Mouse (Mus musculus) limb, embryonic 13.5 days (tissue): ENCODE data around the gene Tefm. TPM values are rescaled to one million over a fixed set of nuclear protein-coding genes. Genes with fewer than 3 reads are reported as not detected.

Source experiments
- ATAC-seq: fragments of 200-750 bp; cut with Nextera tagmentation; 2 replicates; pipeline ENCODE4 v1.8.0; 2017; ENCODE audit warnings: low read depth, moderate number of reproducible peaks, moderate TSS enrichment; ENCODE audit not compliant: low FRiP score
- H3K27ac ChIP-seq: fragments of 300-500 bp; sonication (generic); 2 replicates; pipeline ENCODE4 v1.5.1; 2015; ENCODE audit warnings: inconsistent platforms, mild to moderate bottlenecking, moderate library complexity
- H3K27me3 ChIP-seq: fragments of 300-500 bp; sonication (generic); 2 replicates; pipeline ENCODE4 v1.6.1; 2015; ENCODE audit warnings: mild to moderate bottlenecking, inconsistent platforms
- H3K36me3 ChIP-seq: fragments of 300-500 bp; sonication (generic); 2 replicates; pipeline ENCODE4 v1.6.1; 2015; ENCODE audit warnings: inconsistent platforms, mild to moderate bottlenecking, moderate library complexity
- H3K4me1 ChIP-seq: fragments of 300-500 bp; sonication (generic); 2 replicates; pipeline ENCODE4 v1.6.1; 2015; ENCODE audit warnings: inconsistent platforms
- H3K4me2 ChIP-seq: fragments of 300-500 bp; sonication (generic); replicated peaks from 2 replicates; pipeline ENCODE4 v1.6.1; 2015; ENCODE audit warnings: inconsistent platforms, mild to moderate bottlenecking, moderate library complexity
- H3K4me3 ChIP-seq: fragments of 300-500 bp; sonication (generic); 2 replicates; pipeline ENCODE4 v1.5.1; 2015; ENCODE audit warnings: moderate library complexity, mild to moderate bottlenecking, inconsistent platforms
- H3K9ac ChIP-seq: fragments of 300-500 bp; sonication (generic); 2 replicates; pipeline ENCODE4 v1.6.1; 2015; ENCODE audit warnings: mild to moderate bottlenecking, inconsistent platforms
- H3K9me3 ChIP-seq: fragments of 300-500 bp; sonication (generic); 2 replicates; pipeline ENCODE4 v1.6.1; 2016; ENCODE audit warnings: inconsistent platforms
- WGBS: fragments of 180-500 bp; shearing (Covaris S2); methylation state at CpG from one replicate; pipeline ENCODE4 v1.1.7; 2015; 5-methylcytosine and 5-hydroxymethylcytosine counted together
- polyA plus RNA-seq: library from polyadenylated mRNA; unstranded; fragments of >200 nt; fragmentation: Nextera tagmentation; extraction: Ambion mirVana; gene quantifications from 2 replicates; pipeline ENCODE4 v1.2.1, GENCODE M21; 2015

The Tefm gene
- polyA plus RNA-seq, 1 experiment from 2014 or later = 34.2 TPM

DNA sequence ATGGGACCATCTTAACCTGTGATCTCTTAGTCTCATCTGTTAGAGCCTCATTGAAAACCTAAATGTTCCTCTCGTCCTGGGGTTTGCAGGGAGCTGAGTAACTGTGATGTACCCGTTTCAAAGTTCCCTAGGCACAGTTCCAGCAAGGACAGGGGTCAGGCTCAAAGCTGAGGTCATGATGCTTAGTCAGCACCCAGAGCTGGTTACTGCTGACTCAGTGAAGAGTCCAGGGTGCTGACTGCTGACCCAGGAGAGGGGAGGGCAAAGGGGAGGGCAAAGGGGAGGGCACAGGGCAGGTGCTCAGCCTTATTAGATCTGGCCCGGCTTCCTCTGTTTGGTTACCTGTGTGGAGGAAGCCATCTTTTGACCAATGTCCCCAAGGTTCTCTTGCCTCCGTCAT lies 29.9 kb upstream of the Tefm start:
- H3K4me2 ChIP-seq = no peak overlapping the region
- no peak for ATAC-seq
- no peaks in the 10 kb centered on the region for H3K36me3 ChIP-seq
- no peaks in the 10 kb centered on the region for H3K4me1 ChIP-seq
- WGBS = 71% methylated on average over 4 of the region's 4 CpGs
- H3K27me3 ChIP-seq = no peaks in the 10 kb centered on the region; the same call in 1 of the 2 replicates
- no peaks in the 10 kb centered on the region for H3K9me3 ChIP-seq
- H3K4me3 ChIP-seq = no peak overlapping the region
- H3K9ac ChIP-seq = no peak overlapping the region
- no peak overlapping the region for H3K27ac ChIP-seq

GRCm38 (mm10) chr11:80170351-80170750 lies 28.4 kb upstream of the Tefm start:
- no peak overlapping the region for H3K4me2 ChIP-seq
- WGBS = 65% methylated on average over 5 of the region's 5 CpGs
- no peaks in the 10 kb centered on the region for H3K9me3 ChIP-seq
- no peaks in the 10 kb centered on the region for H3K27me3 ChIP-seq
- no peak for ATAC-seq
- H3K9ac ChIP-seq = no peak overlapping the region
- no peak overlapping the region for H3K27ac ChIP-seq
- H3K4me3 ChIP-seq = no peak overlapping the region
- H3K4me1 ChIP-seq = no peaks in the 10 kb centered on the region
- H3K36me3 ChIP-seq = no peaks in the 10 kb centered on the region

GRCm38 (mm10) chr11:80169629-80170028 lies 27.7 kb upstream of the Tefm start:
- Histone ChIP-seq H3K9me3 (no peaks in the 10 kb centered on the region), H3K27me3 (no peaks in the 10 kb centered on the region), H3K27ac (no peak overlapping the region), H3K36me3 (no peaks in the 10 kb centered on the region), H3K4me3 (no peak overlapping the region), H3K9ac (no peak overlapping the region), H3K4me2 (no peak overlapping the region), H3K4me1 (no peaks in the 10 kb centered on the region)
- 87% methylated on average over 3 of the region's 3 CpGs for WGBS
- no peak for ATAC-seq

DNA sequence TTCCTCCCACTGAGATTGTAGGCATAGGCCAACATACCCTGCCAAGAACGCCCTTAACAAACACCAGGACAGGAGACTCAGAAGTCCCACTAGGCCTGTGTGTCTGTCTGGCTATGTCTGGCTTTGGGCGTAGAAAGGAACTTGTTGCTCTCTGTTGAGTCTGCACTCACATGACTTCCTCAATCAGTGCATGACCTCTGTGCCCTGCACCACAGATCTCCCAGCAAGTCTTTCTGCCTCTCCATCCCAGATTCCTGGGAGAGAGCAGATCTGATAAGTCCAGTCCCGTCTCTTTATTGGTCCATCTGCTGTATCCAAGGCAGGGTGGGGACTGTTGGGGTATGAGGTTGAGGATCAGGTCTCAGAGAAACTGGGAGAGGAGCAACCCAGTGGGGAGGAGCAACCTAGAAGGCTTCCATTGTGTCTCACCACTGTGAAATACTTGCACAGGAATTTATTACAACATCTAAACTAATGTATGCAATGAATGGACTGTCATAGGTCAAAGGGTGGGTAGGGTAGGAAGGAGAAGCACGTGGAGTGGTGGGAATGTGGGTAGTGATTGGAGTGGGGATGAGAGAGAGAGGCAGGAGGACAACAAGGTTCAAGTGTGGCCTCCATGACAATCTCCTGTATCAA lies 26.8 kb upstream of the Tefm start:
- Histone ChIP-seq H3K9me3 (no peaks in the 10 kb centered on the region), H3K4me2 (no peak overlapping the region), H3K27me3 (no peaks in the 10 kb centered on the region), H3K4me3 (no peak overlapping the region), H3K9ac (no peak overlapping the region), H3K27ac (no peak overlapping the region), H3K4me1 (no peaks in the 10 kb centered on the region), H3K36me3 (no peaks in the 10 kb centered on the region)
- ATAC-seq = no peak
- 83% methylated on average over 4 of the region's 4 CpGs for WGBS

DNA sequence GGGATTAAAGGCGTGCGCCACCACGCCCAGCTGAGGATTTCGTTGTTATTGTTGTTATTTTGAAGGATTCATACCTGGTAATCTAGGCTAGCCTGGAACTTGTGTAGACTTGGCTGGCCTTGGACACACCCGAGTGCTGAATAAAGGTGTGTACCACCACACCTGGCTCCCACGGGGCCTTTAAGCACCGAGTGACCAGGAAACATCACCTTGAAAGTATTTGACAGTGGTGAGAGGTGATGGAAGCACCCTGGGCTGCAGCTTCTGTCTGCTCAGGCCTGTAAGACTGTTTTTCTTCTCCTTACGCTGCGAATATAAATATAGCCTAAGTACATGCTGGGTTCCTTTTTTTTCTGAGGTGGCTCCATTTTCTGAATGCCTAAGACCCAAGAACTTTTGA lies 26.1 kb upstream of the Tefm start:
- 90% methylated on average over 9 of the region's 9 CpGs for WGBS
- no peak for ATAC-seq
- H3K9me3 ChIP-seq = no peaks in the 10 kb centered on the region

GRCm38 (mm10) chr11:80164224-80164623 lies 22.2 kb upstream of the Tefm start:
- Histone ChIP-seq H3K4me3 (no peak overlapping the region), H3K27ac (no peak overlapping the region), H3K9me3 (no peaks in the 10 kb centered on the region), H3K4me2 (no peak overlapping the region), H3K36me3 (no peaks in the 10 kb centered on the region), H3K9ac (no peak overlapping the region), H3K27me3 (0 out of 2 replicates have a peak, but pooled peaks cover 3% of the 10 kb centered on the region), H3K4me1 (no peaks in the 10 kb centered on the region)
- 71% methylated on average over 2 of the region's 2 CpGs for WGBS
- ATAC-seq = no peak

More for the DNA sequence above, 26.1 kb upstream of the Tefm start:
- no peak overlapping the region for H3K27ac ChIP-seq
- H3K9ac ChIP-seq = no peak overlapping the region
- no peak overlapping the region for H3K4me3 ChIP-seq
- no peaks in the 10 kb centered on the region for H3K27me3 ChIP-seq
- H3K4me1 ChIP-seq = no peaks in the 10 kb centered on the region
- H3K4me2 ChIP-seq = no peak overlapping the region
- no peaks in the 10 kb centered on the region for H3K36me3 ChIP-seq

DNA sequence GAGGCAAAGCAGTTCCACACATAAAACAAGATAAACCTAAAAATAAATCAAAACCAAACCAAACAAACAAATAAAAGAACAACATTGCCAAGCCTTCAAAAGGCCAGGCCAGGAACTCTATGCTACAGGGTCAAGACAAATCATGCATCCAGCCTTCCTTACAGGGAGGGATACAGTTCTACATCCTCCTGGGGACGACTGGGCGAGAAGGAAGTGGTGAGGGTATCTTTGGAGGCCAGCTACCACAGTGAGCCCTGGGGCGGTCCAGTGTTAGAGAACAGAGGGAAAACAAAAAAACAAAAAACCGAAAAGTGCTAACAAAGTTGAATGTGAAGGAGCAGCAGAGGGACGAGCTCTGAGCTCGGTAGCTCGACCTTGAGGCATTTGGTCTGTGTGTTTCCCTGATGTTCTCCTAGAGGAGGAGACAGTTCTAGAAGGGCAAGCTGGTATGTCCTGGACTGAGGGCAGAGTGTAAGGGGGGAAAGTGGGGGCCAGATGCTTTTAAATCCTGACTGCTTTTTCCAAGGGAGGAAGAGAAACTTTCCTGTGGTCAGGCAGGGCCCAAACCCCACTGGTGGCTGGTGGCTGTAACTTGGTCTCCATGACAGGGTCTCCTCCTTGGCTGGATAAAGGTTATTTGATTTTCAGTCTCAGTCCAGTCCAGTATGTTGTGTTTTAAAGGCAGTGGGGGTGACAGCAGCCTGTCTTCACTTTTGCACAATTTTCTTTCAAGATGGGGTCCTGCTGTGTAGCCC lies 21.6 kb upstream of the Tefm start:
- no peaks in the 10 kb centered on the region for H3K4me1 ChIP-seq
- H3K9ac ChIP-seq = no peak overlapping the region
- no peak overlapping the region for H3K27ac ChIP-seq
- H3K4me2 ChIP-seq = no peak overlapping the region
- H3K27me3 ChIP-seq = 0 out of 2 replicates have a peak, but pooled peaks cover 7% of the 10 kb centered on the region
- ATAC-seq = no peak
- no peak overlapping the region for H3K4me3 ChIP-seq
- no peaks in the 10 kb centered on the region for H3K9me3 ChIP-seq
- H3K36me3 ChIP-seq = no peaks in the 10 kb centered on the region
- 72% methylated on average over 7 of the region's 7 CpGs for WGBS

DNA sequence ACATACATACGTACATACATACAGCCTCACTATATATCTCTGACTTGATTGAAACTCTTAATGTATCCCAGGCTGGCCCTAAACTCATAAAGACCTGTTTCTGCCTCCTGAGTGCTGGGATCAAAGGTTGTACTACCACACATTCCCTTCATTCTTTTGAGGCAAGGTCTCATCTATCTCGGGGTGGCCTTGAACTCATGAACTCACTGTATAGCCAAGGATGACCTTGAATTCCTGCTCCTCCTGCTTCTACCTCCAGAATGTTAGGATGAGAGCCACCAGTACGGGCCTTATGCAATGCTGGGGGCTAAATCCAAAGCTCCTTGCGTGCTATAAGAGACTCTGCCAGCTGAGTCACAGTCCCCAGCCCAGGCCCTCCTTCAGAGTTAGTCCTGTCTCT lies 19.1 kb upstream of the Tefm start:
- H3K27ac ChIP-seq = no peak overlapping the region
- H3K4me2 ChIP-seq = no peak overlapping the region
- no peaks in the 10 kb centered on the region for H3K9me3 ChIP-seq
- H3K27me3 ChIP-seq = peaks cover 21% of the 10 kb centered on the region
- no peak overlapping the region for H3K4me3 ChIP-seq
- H3K4me1 ChIP-seq = no peaks in the 10 kb centered on the region
- 82% methylated on average over 4 of the region's 4 CpGs for WGBS
- no peak for ATAC-seq
- H3K36me3 ChIP-seq = no peaks in the 10 kb centered on the region
- no peak overlapping the region for H3K9ac ChIP-seq

DNA sequence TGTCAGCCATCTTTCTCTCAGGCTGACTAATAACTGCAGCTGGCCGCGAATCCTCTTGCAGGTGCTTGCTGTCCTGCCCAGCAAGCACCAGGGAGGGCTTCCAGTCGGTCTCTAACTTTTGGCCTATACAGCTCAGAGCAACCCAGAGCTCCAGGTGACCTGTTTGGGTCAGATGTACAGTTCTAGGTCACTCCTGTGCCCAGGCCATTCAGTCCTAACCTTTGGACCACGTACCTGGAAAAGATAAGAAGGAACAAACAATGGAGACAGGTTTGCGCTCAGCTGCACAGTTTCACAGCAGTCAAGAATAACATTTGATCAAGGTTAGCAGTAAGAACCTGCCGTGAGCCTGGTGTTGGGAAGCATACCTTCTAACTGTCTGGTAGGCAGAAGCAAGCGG lies 17.0 kb upstream of the Tefm start:
- no peak for ATAC-seq
- H3K4me2 ChIP-seq = no peak overlapping the region
- H3K9ac ChIP-seq = no peak overlapping the region
- no peaks in the 10 kb centered on the region for H3K36me3 ChIP-seq
- WGBS = 84% methylated on average over 7 of the region's 7 CpGs
- H3K27me3 ChIP-seq = peaks cover 41% of the 10 kb centered on the region
- H3K27ac ChIP-seq = no peak overlapping the region
- no peaks in the 10 kb centered on the region for H3K9me3 ChIP-seq
- 0 out of 2 replicates have a peak, but pooled peaks cover 1% of the 10 kb centered on the region for H3K4me1 ChIP-seq
- H3K4me3 ChIP-seq = no peak overlapping the region

GRCm38 (mm10) chr11:80156841-80157240 lies 14.9 kb upstream of the Tefm start:
- Histone ChIP-seq H3K27me3 (peaks cover 63% of the 10 kb centered on the region), H3K27ac (no peak overlapping the region), H3K9me3 (no peaks in the 10 kb centered on the region), H3K4me3 (no peak overlapping the region), H3K36me3 (no peaks in the 10 kb centered on the region), H3K9ac (no peak overlapping the region), H3K4me1 (0 out of 2 replicates have a peak, but pooled peaks cover 7% of the 10 kb centered on the region), H3K4me2 (no peak overlapping the region)
- no peak for ATAC-seq
- 82% methylated on average over 4 of the region's 4 CpGs for WGBS

- Histone ChIP-seq H3K27me3 (peaks cover 70% of the 10 kb centered on the region), H3K9me3 (no peaks in the 10 kb centered on the region), H3K4me1 (0 out of 2 replicates have a peak, but pooled peaks cover 7% of the 10 kb centered on the region), H3K9ac (no peak overlapping the region), H3K36me3 (no peaks in the 10 kb centered on the region), H3K4me2 (no peak overlapping the region), H3K27ac (no peak overlapping the region), H3K4me3 (no peak overlapping the region)
- no peak for ATAC-seq
- WGBS = 83% methylated on average over 4 of the region's 4 CpGs
Observed at GRCm38 (mm10) chr11:80155961-80156360, 14.0 kb upstream of the Tefm start.

- Histone ChIP-seq H3K27me3 (peaks cover 71% of the 10 kb centered on the region), H3K9ac (no peak overlapping the region), H3K27ac (no peak overlapping the region), H3K36me3 (no peaks in the 10 kb centered on the region), H3K4me2 (no peak overlapping the region), H3K4me1 (0 out of 2 replicates have a peak, but pooled peaks cover 7% of the 10 kb centered on the region), H3K4me3 (no peak overlapping the region), H3K9me3 (no peaks in the 10 kb centered on the region)
- no peak for ATAC-seq
- 80% methylated on average over 8 of the region's 8 CpGs for WGBS
Observed at GRCm38 (mm10) chr11:80155541-80155940, 13.6 kb upstream of the Tefm start.
